Mouse (Mus musculus) hindbrain, embryonic 11.5 days (tissue): ENCODE measurements at regions not wholly inside any gene's neighbourhood (a gene's known extent, or its start where the extent isn't known, plus 50 kb on each side); places are given as distances from the start of the nearest gene placed in this dataset.

Experiments
- ATAC-seq: fragments of 200-750 bp; cut with Nextera tagmentation; 2 replicates; pipeline ENCODE4 v1.8.0; 2017; ENCODE audit warnings: mild to moderate bottlenecking, moderate TSS enrichment, moderate library complexity; ENCODE audit not compliant: low FRiP score
- DNase-seq: peaks from one replicate; pipeline ENCODE4 v3.0.0-alpha.2; 2015; ENCODE audit warnings: low spot score
- H3K27ac ChIP-seq: fragments of 300-500 bp; sonication (generic); 2 replicates; pipeline ENCODE4 v1.5.1; 2014; ENCODE audit warnings: mild to moderate bottlenecking, low read depth, low read length
- H3K27me3 ChIP-seq: fragments of 300-500 bp; sonication (generic); 2 replicates; pipeline ENCODE4 v1.6.1; 2014; ENCODE audit warnings: mild to moderate bottlenecking, low read length, moderate library complexity, mixed read lengths; ENCODE audit not compliant: control insufficient read depth, insufficient read depth
- H3K36me3 ChIP-seq: fragments of 300-500 bp; sonication (generic); 2 replicates; pipeline ENCODE4 v1.6.1; 2014; ENCODE audit warnings: mild to moderate bottlenecking, low read length, moderate library complexity, mixed read lengths; ENCODE audit not compliant: control insufficient read depth, insufficient read depth
- H3K4me1 ChIP-seq: fragments of 300-500 bp; sonication (generic); replicated peaks from 2 replicates; pipeline ENCODE4 v1.6.1; 2014; ENCODE audit warnings: low read length, mixed read lengths; ENCODE audit not compliant: control insufficient read depth, insufficient read depth
- H3K4me2 ChIP-seq: fragments of 300-500 bp; sonication (generic); replicated peaks from 2 replicates; pipeline ENCODE4 v1.6.1; 2014; ENCODE audit warnings: mild to moderate bottlenecking, low read depth, low read length
- H3K4me3 ChIP-seq: fragments of 300-500 bp; sonication (generic); 2 replicates; pipeline ENCODE4 v1.5.1; 2014; ENCODE audit warnings: low read depth, low read length
- H3K9ac ChIP-seq: fragments of 300-500 bp; sonication (generic); 2 replicates; pipeline ENCODE4 v1.6.1; 2014; ENCODE audit warnings: low read depth, low read length
- H3K9me3 ChIP-seq: fragments of 300-500 bp; sonication (generic); 2 replicates; pipeline ENCODE4 v1.6.1; 2016; ENCODE audit warnings: low read length; ENCODE audit not compliant: control insufficient read depth
- WGBS: fragments of 180-500 bp; shearing (Covaris S2); extraction: QIAGEN DNeasy Blood & Tissue Kit; methylation state at CpG from one replicate; pipeline ENCODE4 v1.1.7; 2014; 5-methylcytosine and 5-hydroxymethylcytosine counted together

GRCm38 (mm10) chr12:97398582-97398945 is 860.7 kb downstream of the Galc start:
- DNase-seq (no peak), ATAC-seq (no peak)
- H3K4me1 ChIP-seq = no peaks in the 10 kb centered on the region; the same call in none of the 2 replicates
- 74% methylated on average over 3 of the region's 3 CpGs for WGBS
- H3K9ac ChIP-seq = no peak overlapping the region
- no peak overlapping the region for H3K4me3 ChIP-seq
- no peaks in the 10 kb centered on the region for H3K36me3 ChIP-seq
- no peak overlapping the region for H3K27ac ChIP-seq
- H3K27me3 ChIP-seq = no peaks in the 10 kb centered on the region
- no peak overlapping the region for H3K4me2 ChIP-seq
- no peaks in the 10 kb centered on the region for H3K9me3 ChIP-seq

- no peak for DNase-seq
- Histone ChIP-seq H3K36me3 (no peaks in the 10 kb centered on the region), H3K4me1 (no peaks in the 10 kb centered on the region; the same call in 1 of the 2 replicates), H3K27me3 (no peaks in the 10 kb centered on the region), H3K4me3 (no peak overlapping the region), H3K9ac (no peak overlapping the region), H3K27ac (no peak overlapping the region), H3K4me2 (no peak overlapping the region), H3K9me3 (no peaks in the 10 kb centered on the region)
- no peak for ATAC-seq
- WGBS = 85% methylated on average over 5 of the region's 7 CpGs
These were observed 861.2 kb downstream of the Galc start for GRCm38 (mm10) chr12:97397850-97398581.

- no peak for DNase-seq
- WGBS = 61% methylated on average over 3 of the region's 3 CpGs
These were observed 897.5 kb downstream of the Galc start for GRCm38 (mm10) chr12:97361804-97362203.

GRCm38 (mm10) chr12:97360656-97361055 is 898.6 kb downstream of the Galc start:
- WGBS = 25% methylated on average over 2 of the region's 2 CpGs
- Histone ChIP-seq H3K27me3 (no peaks in the 10 kb centered on the region), H3K27ac (no peak overlapping the region), H3K9me3 (no peaks in the 10 kb centered on the region), H3K9ac (no peak overlapping the region), H3K4me2 (no peak overlapping the region), H3K4me1 (no peaks in the 10 kb centered on the region), H3K36me3 (no peaks in the 10 kb centered on the region), H3K4me3 (no peak overlapping the region)
- ATAC-seq (no peak; the same call in 1 of the 2 replicates), DNase-seq (no peak)

More at GRCm38 (mm10) chr12:97361804-97362203, 897.5 kb downstream of the Galc start:
- Histone ChIP-seq H3K4me2 (no peak overlapping the region), H3K27me3 (no peaks in the 10 kb centered on the region), H3K27ac (no peak overlapping the region), H3K4me3 (no peak overlapping the region), H3K9ac (no peak overlapping the region), H3K9me3 (no peaks in the 10 kb centered on the region), H3K36me3 (no peaks in the 10 kb centered on the region), H3K4me1 (no peaks in the 10 kb centered on the region)
- no peak for ATAC-seq

GRCm38 (mm10) chr12:97326582-97326981 is 932.7 kb downstream of the Galc start:
- DNase-seq = no peak
- Histone ChIP-seq H3K4me3 (no peak overlapping the region), H3K9ac (no peak overlapping the region), H3K4me2 (no peak overlapping the region), H3K9me3 (no peaks in the 10 kb centered on the region), H3K27me3 (no peaks in the 10 kb centered on the region), H3K4me1 (no peaks in the 10 kb centered on the region), H3K36me3 (no peaks in the 10 kb centered on the region), H3K27ac (no peak overlapping the region)
- ATAC-seq = no peak
- 77% methylated on average over 3 of the region's 3 CpGs for WGBS

- H3K9ac ChIP-seq = no peak overlapping the region
- no peaks in the 10 kb centered on the region for H3K36me3 ChIP-seq
- ATAC-seq (no peak), DNase-seq (no peak)
- H3K9me3 ChIP-seq = no peaks in the 10 kb centered on the region
- H3K27me3 ChIP-seq = no peaks in the 10 kb centered on the region
- no peak overlapping the region for H3K27ac ChIP-seq
- no peak overlapping the region for H3K4me2 ChIP-seq
- WGBS = 67% methylated on average over 5 of the region's 5 CpGs
- no peak overlapping the region for H3K4me3 ChIP-seq
- H3K4me1 ChIP-seq = no peaks in the 10 kb centered on the region
These were observed 946.8 kb downstream of the Galc start for GRCm38 (mm10) chr12:97312282-97313040.

GRCm38 (mm10) chr12:97278792-97279191 is 980.5 kb downstream of the Galc start:
- 90% methylated on average over 2 of the region's 2 CpGs for WGBS
- Histone ChIP-seq H3K9ac (no peak overlapping the region), H3K4me1 (no peaks in the 10 kb centered on the region), H3K9me3 (no peaks in the 10 kb centered on the region), H3K4me2 (no peak overlapping the region), H3K36me3 (no peaks in the 10 kb centered on the region), H3K4me3 (no peak overlapping the region), H3K27me3 (no peaks in the 10 kb centered on the region), H3K27ac (no peak overlapping the region)
- ATAC-seq (no peak), DNase-seq (no peak)

- Histone ChIP-seq H3K4me1 (no peaks in the 10 kb centered on the region), H3K36me3 (no peaks in the 10 kb centered on the region), H3K9me3 (no peaks in the 10 kb centered on the region), H3K4me2 (no peak overlapping the region), H3K27me3 (no peaks in the 10 kb centered on the region), H3K4me3 (no peak overlapping the region), H3K9ac (no peak overlapping the region), H3K27ac (no peak overlapping the region)
- DNase-seq (peak; percentile 8), ATAC-seq (0 out of 2 replicates have a peak, but pooled peaks have one; percentile 30)
- 76% methylated on average over 1 of the region's 1 CpGs for WGBS
These were observed 980.9 kb downstream of the Galc start for GRCm38 (mm10) chr12:97278331-97278730.
